Mouse (Mus musculus) embryonic facial prominence, embryonic 13.5 days (tissue): ENCODE results near the gene H2-Q10. TPM values are rescaled to one million over a fixed set of nuclear protein-coding genes. Genes with fewer than 3 reads are reported as not detected.
"Not testable (repeated sequence)": the region's sequence is repeated elsewhere in the genome, so short reads cannot be mapped to it uniquely, and the experiment has no call there.

Source experiments
- ATAC-seq: fragments of 200-750 bp; cut with Nextera tagmentation; 2 replicates; pipeline ENCODE4 v1.8.0; 2017; ENCODE audit warnings: low read depth; ENCODE audit not compliant: insufficient number of reproducible peaks, insufficient read depth, low FRiP score, low TSS enrichment
- H3K27ac ChIP-seq: fragments of 300-500 bp; sonication (generic); 2 replicates; pipeline ENCODE4 v1.5.1; 2015; ENCODE audit warnings: moderate library complexity, mild to moderate bottlenecking, inconsistent platforms
- H3K27me3 ChIP-seq: fragments of 300-500 bp; sonication (generic); 2 replicates; pipeline ENCODE4 v1.6.1; 2015; ENCODE audit warnings: mild to moderate bottlenecking, inconsistent platforms
- H3K36me3 ChIP-seq: fragments of 300-500 bp; sonication (generic); 2 replicates; pipeline ENCODE4 v1.6.1; 2015; ENCODE audit warnings: mild to moderate bottlenecking, inconsistent platforms
- H3K4me1 ChIP-seq: fragments of 300-500 bp; sonication (generic); 2 replicates; pipeline ENCODE4 v1.6.1; 2015; ENCODE audit warnings: inconsistent platforms
- H3K4me2 ChIP-seq: fragments of 300-500 bp; sonication (generic); 2 replicates; pipeline ENCODE4 v1.6.1; 2015; ENCODE audit warnings: moderate library complexity, mild to moderate bottlenecking, inconsistent platforms
- H3K4me3 ChIP-seq: fragments of 300-500 bp; sonication (generic); 2 replicates; pipeline ENCODE4 v1.5.1; 2015; ENCODE audit warnings: mild to moderate bottlenecking, inconsistent platforms
- H3K9ac ChIP-seq: fragments of 300-500 bp; sonication (generic); 2 replicates; pipeline ENCODE4 v1.6.1; 2015; ENCODE audit warnings: mild to moderate bottlenecking, inconsistent platforms
- H3K9me3 ChIP-seq: fragments of 300-500 bp; sonication (generic); 2 replicates; pipeline ENCODE4 v1.6.1; 2016; ENCODE audit warnings: inconsistent platforms
- WGBS: fragments of 180-500 bp; shearing (Covaris S2); methylation state at CpG from one replicate; pipeline ENCODE4 v1.1.7; 2015; ENCODE audit warnings: mixed read lengths; 5-methylcytosine and 5-hydroxymethylcytosine counted together
- polyA plus RNA-seq: library from polyadenylated mRNA; unstranded; fragments of >200 nt; fragmentation: Nextera tagmentation; extraction: Ambion mirVana; gene quantifications from 2 replicates; pipeline ENCODE4 v1.2.1, GENCODE M21; 2015

The H2-Q10 gene
- polyA plus RNA-seq = 0.14 and 5.4 TPM in 2 replicates

DNA sequence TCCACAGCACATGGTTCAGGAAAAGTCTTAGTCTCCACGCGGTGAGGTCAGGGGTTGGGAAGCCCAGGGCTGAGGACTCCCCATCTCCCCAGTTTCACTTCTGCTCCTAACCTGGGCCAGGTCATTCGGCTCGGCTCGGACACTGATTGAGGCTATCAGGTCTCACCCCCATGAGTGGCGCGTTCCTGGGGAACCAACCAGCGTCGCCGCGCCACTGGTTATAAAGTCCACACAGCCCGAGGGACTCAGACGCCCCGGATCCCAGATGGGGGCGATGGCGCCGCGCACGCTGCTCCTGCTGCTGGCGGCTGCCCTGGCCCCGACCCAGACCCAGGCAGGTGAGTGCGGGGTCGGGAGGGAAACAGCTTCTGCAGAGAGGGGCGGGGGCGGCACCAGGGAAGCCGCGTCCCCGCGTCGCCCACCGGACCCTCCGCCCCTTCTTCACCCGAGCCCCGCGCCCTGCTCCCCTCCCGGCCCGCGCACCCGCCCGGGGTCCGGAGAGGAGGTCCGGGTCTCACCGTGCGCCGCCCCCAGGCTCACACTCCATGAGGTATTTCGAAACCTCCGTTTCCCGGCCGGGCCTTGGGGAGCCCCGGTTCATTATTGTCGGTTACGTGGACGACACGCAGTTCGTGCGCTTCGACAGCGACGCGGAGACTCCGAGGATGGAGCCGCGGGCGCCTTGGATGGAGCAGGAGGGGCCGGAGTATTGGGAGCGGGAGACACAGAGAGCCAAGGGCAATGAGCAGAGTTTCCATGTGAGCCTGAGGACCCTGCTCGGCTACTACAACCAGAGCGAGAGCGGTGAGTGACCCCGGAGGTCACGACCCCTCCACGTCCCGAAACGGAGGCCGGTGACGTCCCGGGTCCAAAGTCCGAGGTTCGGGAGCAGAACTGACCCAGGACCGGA lies at the start of gene H2-Q10:
Gene H2-Q10, plus strand, starts transcription at position 248 of the 910 bp plus-strand sequence.
- under 1% methylated on average over 71 of the region's 80 CpGs for whole genome bisulfite sequencing
- no peak for ATAC-seq

DNA sequence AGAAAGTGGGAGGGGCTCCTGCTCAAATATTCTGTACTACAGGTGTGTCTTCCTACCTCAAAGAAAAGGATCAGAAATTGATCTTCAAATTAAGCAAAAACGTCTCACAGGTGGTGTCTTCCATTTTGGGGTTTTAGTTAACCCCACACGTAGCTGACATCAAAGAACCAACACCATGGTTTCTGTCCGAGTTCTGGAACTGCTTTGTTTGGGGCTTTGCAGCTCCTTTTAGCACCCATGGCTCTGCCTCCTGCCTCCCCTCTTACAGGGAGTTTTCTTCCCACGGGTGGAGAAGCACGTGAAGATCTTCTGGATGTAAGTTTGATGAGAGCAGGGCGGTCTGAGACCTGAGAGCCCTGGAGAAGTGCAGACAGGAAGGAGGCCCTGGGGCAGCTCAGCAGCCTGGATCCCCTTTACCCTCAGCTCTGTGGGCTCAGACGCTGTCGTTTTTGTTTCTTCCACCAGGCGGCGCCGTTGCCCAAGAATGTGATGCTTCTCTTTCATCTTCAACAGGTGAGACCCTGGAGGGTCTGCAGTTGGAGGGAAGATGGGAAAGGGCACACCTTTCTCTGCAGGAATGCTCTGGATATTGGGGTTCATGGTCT lies 49.6 kb upstream of the H2-Q10 start:
- WGBS = 13% methylated on average over 11 of the region's 11 CpGs
- peaks cover 37% of the 10 kb centered on the region for H3K27me3 ChIP-seq
- not testable (repeated sequence) for H3K4me2 ChIP-seq, H3K4me3 ChIP-seq, H3K9ac ChIP-seq, H3K36me3 ChIP-seq, ATAC-seq, H3K9me3 ChIP-seq, H3K27ac ChIP-seq, H3K4me1 ChIP-seq

More for the DNA sequence above, at the start of gene H2-Q10:
- Histone ChIP-seq H3K4me2 (peak within 1 kb of the TSS; percentile 85), H3K27ac (no peak within 1 kb of the TSS), H3K9me3 (no peaks in the 10 kb centered on the region), H3K4me3 (peak within 1 kb of the TSS; percentile 48), H3K36me3 (no peaks in the 10 kb centered on the region), H3K4me1 (peaks cover 13% of the 10 kb centered on the region), H3K9ac (peak within 1 kb of the TSS; percentile 58), H3K27me3 (peaks cover 54% of the 10 kb centered on the region)

DNA sequence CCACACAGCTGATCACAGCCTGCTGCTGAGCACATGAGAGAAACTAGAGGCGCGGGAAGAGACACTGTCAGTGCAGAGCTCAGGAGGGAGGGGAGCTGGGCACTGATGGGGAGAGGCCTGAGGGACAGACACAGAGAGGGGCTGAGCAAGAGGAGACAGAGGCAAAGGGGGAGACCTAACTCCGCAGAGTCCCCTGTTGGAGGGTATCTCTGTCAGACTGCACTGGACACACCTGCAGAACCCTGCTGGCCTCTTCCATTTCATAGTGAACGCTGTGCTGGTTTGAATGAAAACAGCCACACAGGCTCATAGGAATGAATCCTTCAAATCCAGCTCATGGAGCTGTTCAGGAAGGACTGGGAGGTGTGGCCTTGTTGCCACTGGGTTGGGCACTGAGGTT lies 48.6 kb upstream of the H2-Q10 start:
- H3K36me3 ChIP-seq, ATAC-seq, H3K27ac ChIP-seq, H3K9ac ChIP-seq, H3K4me2 ChIP-seq, H3K4me3 ChIP-seq, H3K9me3 ChIP-seq, H3K4me1 ChIP-seq: not testable (repeated sequence)
- WGBS = 87% methylated on average over 4 of the region's 4 CpGs
- H3K27me3 ChIP-seq = peaks cover 47% of the 10 kb centered on the region

DNA sequence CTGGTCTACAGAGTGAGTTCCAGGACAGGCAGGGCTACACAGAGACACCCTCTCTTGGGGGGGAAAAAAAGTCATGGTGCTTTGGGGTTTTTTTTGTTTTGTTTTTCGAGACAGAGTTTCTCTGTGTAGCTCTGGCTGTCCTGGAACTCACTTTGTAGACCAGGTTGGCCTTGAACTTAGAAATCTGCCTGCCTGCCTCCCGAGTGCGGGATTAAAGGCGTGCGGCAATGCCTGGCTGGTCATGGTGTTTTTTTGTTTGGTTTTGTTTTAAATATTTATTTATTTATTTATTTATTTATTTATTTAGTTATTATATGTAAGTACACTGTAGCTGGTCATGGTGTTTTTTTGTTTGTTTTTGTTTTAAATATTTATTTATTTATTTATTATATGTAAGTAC lies 47.5 kb upstream of the H2-Q10 start:
- 85% methylated on average over 5 of the region's 5 CpGs for WGBS
- not testable (repeated sequence) for H3K9ac ChIP-seq, H3K36me3 ChIP-seq, H3K27ac ChIP-seq, H3K4me2 ChIP-seq, ATAC-seq, H3K4me3 ChIP-seq, H3K4me1 ChIP-seq, H3K9me3 ChIP-seq
- peaks cover 50% of the 10 kb centered on the region for H3K27me3 ChIP-seq

DNA sequence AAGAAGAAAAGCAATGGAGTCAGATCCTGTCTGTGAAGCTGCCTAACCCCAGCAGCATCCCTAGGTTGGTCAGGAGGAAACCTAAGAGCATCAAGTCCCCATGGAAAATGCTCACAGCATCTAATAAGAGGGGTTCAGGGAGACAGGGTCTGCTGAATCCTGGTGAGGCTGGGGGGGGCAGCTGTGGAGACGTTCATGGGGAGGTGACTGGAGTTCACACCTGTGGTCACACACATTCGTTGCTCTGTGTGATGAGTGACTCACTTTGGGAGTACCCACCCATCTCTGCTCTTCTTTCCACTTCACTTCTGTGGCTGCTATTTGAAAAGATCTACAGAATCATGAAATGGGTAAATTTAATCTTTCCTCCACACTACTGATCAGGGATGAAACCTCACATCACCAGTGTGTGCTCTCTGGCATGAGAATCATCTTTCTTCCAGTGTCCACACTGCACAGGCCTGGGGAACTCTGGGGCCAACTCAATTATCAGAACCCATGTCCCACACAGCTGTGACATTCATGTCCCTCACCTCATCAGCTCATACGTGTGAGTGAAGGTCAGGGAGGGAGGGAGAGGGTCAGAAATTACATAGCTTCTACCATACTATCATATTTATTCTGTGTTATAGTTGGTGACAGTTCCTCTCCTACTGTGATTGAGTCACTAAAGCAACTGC lies 46.6 kb upstream of the H2-Q10 start:
- H3K4me2 ChIP-seq, ATAC-seq, H3K27ac ChIP-seq, H3K9me3 ChIP-seq, H3K36me3 ChIP-seq, H3K4me3 ChIP-seq, H3K4me1 ChIP-seq, H3K9ac ChIP-seq: not testable (repeated sequence)
- whole genome bisulfite sequencing = 74% methylated on average over 3 of the region's 3 CpGs
- peaks cover 50% of the 10 kb centered on the region for H3K27me3 ChIP-seq

DNA sequence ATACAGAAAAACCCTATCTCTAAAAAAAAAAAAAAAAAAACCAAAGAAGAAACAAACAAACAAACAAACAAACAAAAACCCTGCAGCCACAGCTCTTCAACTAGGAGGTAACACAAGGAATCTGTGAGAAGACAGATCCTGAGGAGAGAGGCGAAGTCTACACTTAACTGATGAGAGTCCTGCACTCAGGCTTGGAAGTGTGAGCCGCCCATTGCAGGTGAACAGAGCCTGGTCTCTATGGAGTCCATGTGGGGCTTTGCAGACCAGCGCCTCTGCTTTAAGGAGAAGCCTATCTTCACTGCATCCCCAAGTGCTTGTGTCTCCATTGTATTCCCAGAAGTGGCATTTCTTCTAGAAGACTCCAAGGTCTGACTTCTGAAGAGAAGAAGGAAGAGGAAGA lies 45.8 kb upstream of the H2-Q10 start:
- not testable (repeated sequence) for H3K9me3 ChIP-seq, H3K4me2 ChIP-seq, H3K36me3 ChIP-seq, H3K27ac ChIP-seq, H3K4me1 ChIP-seq, H3K9ac ChIP-seq, H3K4me3 ChIP-seq, ATAC-seq
- WGBS = 76% methylated on average over 3 of the region's 3 CpGs
- peaks cover 47% of the 10 kb centered on the region for H3K27me3 ChIP-seq

DNA sequence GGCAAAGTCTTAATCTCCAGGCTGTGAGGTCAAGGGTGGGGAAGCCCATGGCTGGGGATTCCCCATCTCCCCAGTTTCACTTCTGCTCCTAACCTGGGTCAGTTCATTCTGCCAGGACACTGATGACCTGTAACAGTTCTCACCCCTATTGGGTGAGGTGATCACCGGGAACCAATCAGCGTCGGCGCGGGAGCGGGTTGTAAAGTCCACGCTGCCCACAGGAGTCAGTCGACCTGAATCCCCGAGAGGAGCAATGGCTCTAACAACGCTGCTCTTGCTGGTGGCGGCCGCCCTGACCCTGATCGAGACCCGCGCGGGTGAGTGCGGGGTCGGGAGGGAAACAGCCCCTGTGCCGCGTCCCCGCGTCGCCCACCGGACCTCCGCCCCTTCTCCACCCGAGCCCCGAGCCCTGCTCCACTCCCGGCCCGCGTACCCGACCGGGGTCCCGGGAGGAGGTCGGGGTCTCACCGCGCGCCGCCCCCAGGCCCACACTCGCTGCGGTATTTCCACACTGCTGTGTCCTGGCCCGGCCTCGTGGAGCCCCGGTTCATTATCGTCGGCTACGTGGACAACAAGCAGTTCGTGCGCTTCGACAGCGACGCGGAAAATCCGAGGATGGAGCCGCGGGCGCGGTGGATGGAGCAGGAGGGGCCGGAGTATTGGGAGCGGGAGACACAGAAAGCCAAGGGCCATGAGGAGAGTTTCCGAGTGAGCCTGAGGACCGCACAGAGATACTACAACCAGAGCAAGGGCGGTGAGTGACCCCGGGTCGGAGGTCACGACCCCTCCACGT lies 45.1 kb upstream of the H2-Q10 start, which contains the start of gene H2-Q6:
Gene H2-Q6, plus strand, starts transcription at position 227 of the 793 bp plus-strand sequence.
- not testable (repeated sequence) for H3K4me1 ChIP-seq, H3K9me3 ChIP-seq, H3K27ac ChIP-seq, H3K36me3 ChIP-seq
- under 1% methylated on average over 57 of the region's 66 CpGs for WGBS
- Histone ChIP-seq H3K4me2 (peak within 1 kb of the TSS; percentile 62), H3K4me3 (peak within 1 kb of the TSS; percentile 40), H3K9ac (peak within 1 kb of the TSS; percentile 57; the same call in 1 of the 2 replicates), H3K27me3 (peaks cover 53% of the 10 kb centered on the region)
- ATAC-seq = 0 out of 2 replicates have a peak, but pooled peaks have one; percentile 26

DNA sequence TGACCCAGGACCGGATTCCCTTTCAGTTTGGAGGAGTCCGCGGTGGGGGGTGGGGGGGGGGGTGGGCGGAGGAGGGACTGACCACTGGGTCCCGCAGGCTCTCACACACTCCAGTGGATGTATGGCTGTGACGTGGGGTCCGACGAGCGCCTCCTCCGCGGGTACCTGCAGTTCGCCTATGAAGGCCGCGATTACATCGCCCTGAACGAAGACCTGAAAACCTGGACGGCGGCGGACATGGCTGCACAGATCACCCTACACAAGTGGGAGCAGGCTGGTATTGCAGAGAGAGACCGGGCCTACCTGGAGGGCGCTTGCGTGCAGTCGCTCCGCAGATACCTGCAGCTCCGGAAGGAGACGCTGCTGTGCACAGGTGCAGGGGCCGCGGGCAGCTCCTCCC lies 44.4 kb upstream of the H2-Q10 start:
- not testable (repeated sequence) for H3K9ac ChIP-seq, H3K4me1 ChIP-seq, ATAC-seq, H3K36me3 ChIP-seq, H3K27ac ChIP-seq, H3K9me3 ChIP-seq
- peak overlapping the region; percentile 62 for H3K4me2 ChIP-seq
- peak overlapping the region; percentile 40 for H3K4me3 ChIP-seq
- 11% methylated on average over 28 of the region's 28 CpGs for WGBS
- H3K27me3 ChIP-seq = peaks cover 53% of the 10 kb centered on the region

DNA sequence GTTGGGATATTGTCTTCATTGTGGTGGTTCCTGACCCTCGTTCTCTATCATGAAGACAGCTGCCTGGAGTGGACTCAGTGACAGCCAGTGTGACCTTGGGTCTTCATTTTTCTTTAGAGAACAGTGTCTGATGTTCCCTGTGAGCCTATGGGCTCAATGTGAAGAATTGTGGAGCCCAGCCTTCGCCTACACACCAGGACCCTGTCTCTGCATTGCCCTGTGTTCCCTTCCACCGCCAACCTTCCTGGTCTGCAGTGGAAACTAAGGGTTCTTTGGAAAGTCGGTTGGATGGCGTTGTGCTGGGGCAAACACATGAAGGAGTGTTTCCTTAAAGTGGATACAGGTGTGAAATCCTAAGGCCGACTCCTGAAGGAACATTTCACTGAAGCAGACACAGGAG lies 41.0 kb upstream of the H2-Q10 start:
- H3K4me1 ChIP-seq, H3K36me3 ChIP-seq, H3K4me3 ChIP-seq, H3K27ac ChIP-seq, H3K4me2 ChIP-seq, ATAC-seq, H3K9ac ChIP-seq, H3K9me3 ChIP-seq: not testable (repeated sequence)
- 85% methylated on average over 6 of the region's 6 CpGs for WGBS
- peaks cover 38% of the 10 kb centered on the region for H3K27me3 ChIP-seq

DNA sequence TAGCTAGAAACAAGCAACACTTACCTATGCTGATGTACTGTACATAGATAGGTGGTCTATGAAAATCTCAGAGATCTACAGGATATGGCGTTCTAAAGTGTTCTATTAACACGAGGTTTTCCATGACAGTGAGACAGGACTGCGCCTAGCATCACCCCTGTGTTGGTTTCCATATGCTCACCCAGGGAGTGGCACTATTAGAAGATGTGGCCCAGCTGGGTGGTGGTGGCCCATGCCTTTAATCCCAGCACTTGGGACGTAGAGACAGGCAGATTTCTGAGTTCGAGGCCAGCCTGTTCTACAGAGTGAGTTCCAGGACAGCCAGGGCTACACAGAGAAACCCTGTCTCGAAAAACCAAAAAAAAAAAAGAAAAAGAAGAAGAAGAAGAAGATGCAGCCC lies 39.2 kb upstream of the H2-Q10 start:
- H3K36me3 ChIP-seq, H3K9ac ChIP-seq, H3K4me1 ChIP-seq, H3K27ac ChIP-seq, H3K4me3 ChIP-seq, H3K9me3 ChIP-seq, ATAC-seq, H3K4me2 ChIP-seq: not testable (repeated sequence)
- 84% methylated on average over 6 of the region's 6 CpGs for WGBS
- H3K27me3 ChIP-seq = peaks cover 22% of the 10 kb centered on the region

DNA sequence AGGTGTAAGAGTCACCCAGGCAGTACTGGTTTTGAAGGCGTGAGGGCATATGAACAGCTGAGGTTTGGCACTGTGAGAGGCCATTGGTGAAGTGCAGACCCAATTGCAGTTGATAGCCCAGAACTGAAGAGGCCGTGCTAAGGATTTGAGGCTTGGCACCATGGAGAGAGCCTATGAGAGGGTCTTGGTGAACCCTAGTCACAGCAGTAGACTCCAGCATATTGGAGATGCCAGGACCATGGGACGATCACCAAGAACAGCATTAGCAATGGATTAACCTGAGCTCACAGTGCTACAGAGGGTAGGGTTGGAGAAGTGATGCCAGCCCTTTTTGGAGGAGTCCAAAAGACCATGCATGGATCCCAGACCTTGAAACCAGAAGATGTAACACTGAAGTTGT lies 37.7 kb upstream of the H2-Q10 start:
- H3K9me3 ChIP-seq, H3K36me3 ChIP-seq, H3K4me3 ChIP-seq, H3K27ac ChIP-seq, H3K9ac ChIP-seq, H3K4me2 ChIP-seq, H3K4me1 ChIP-seq, ATAC-seq: not testable (repeated sequence)
- WGBS = 82% methylated on average over 3 of the region's 3 CpGs
- H3K27me3 ChIP-seq = peaks cover 13% of the 10 kb centered on the region; the same call in 1 of the 2 replicates
